Mouse (Mus musculus): ENCODE results near the gene Derl3.
"Not testable (repeated sequence)": the region's sequence is repeated elsewhere in the genome, so short reads cannot be mapped to it uniquely, and the experiment has no call there.

GRCm38 (mm10) chr10:75859786-75860470, 33.3 kb upstream of the Derl3 start, which contains the start of gene Mif:
- TF ChIP-seq CTCF (IDR thresholded peaks at IDR 0.05; ENCODE audit: borderline replicate concordance, extremely low read depth, insufficient read depth, insufficient read length): not testable (repeated sequence)
- peak; percentile 31; the same call in 1 of the 2 replicates for TF ChIP-seq POLR2A (IDR thresholded peaks at IDR 0.05; ENCODE audit: borderline replicate concordance, extremely low read depth, insufficient read depth, insufficient read length, poor library complexity, severe bottlenecking)
